Mouse (Mus musculus): ENCODE data around the gene Hhip. TPM values are rescaled to one million over a fixed set of nuclear protein-coding genes. Genes with fewer than 3 reads are reported as not detected.
"Not testable (repeated sequence)": the region's sequence is repeated elsewhere in the genome, so short reads cannot be mapped to it uniquely, and the experiment has no call there.

The Hhip gene
- total and polyA plus RNA-seq, 3 experiments = 0.02 to 0.31 (median 0.03) TPM

- Histone ChIP-seq H3K4me3 (no peak overlapping the region), H3K36me3 (ENCODE audit: control insufficient read depth, insufficient read depth, low read length) (no peaks in the 10 kb centered on the region), H3K79me2 (replicated peaks; ENCODE audit: control insufficient read depth, insufficient read depth, low read length) (no peaks in the 10 kb centered on the region), H3K9ac (ENCODE audit: low read depth, low read length) (no peak overlapping the region), H3K27me3 (ENCODE audit: control insufficient read depth, insufficient read depth, low read length) (no peaks in the 10 kb centered on the region), H3K27ac (no peak overlapping the region), H3K4me1 (ENCODE audit: control insufficient read depth, insufficient read depth, low read length) (no peaks in the 10 kb centered on the region)
- whole genome bisulfite sequencing = 73% methylated on average over 5 of the region's 5 CpGs
- TF ChIP-seq POLR2A (IDR thresholded peaks at IDR 0.05; ENCODE audit: insufficient read depth, low read depth, low read length) (no peak), EP300 (IDR thresholded peaks at IDR 0.05; ENCODE audit: insufficient read depth, low read depth, low read length) (no peak), CTCF (IDR thresholded peaks at IDR 0.05) (no peak)
- intact Hi-C loops (cut with DNase I) = no loop called here
- no peak for DNase-seq
Measured at GRCm38 (mm10) chr8:80004421-80004820, 53.4 kb downstream of the Hhip start.

- no peak for DNase-seq
- intact Hi-C loops (cut with DNase I) = no loop called here
- TF ChIP-seq EP300 (IDR thresholded peaks at IDR 0.05; ENCODE audit: insufficient read depth, low read depth, low read length) = no peak
- Histone ChIP-seq H3K79me2 (replicated peaks; ENCODE audit: control insufficient read depth, insufficient read depth, low read length) (no peaks in the 10 kb centered on the region), H3K9ac (ENCODE audit: low read depth, low read length) (no peak overlapping the region), H3K36me3 (ENCODE audit: control insufficient read depth, insufficient read depth, low read length) (no peaks in the 10 kb centered on the region), H3K27me3 (ENCODE audit: control insufficient read depth, insufficient read depth, low read length) (no peaks in the 10 kb centered on the region), H3K4me3 (no peak overlapping the region), H3K27ac (no peak overlapping the region), H3K4me1 (ENCODE audit: control insufficient read depth, insufficient read depth, low read length) (no peaks in the 10 kb centered on the region)
- 79% methylated on average over 5 of the region's 5 CpGs for WGBS
Measured at GRCm38 (mm10) chr8:80002313-80002712, 55.5 kb downstream of the Hhip start.

- Histone ChIP-seq H3K27ac (no peak overlapping the region), H3K4me1 (ENCODE audit: control insufficient read depth, insufficient read depth, low read length) (no peaks in the 10 kb centered on the region), H3K27me3 (ENCODE audit: control insufficient read depth, insufficient read depth, low read length) (no peaks in the 10 kb centered on the region; the same call in 1 of the 2 replicates), H3K36me3 (ENCODE audit: control insufficient read depth, insufficient read depth, low read length) (no peaks in the 10 kb centered on the region), H3K4me3 (no peak overlapping the region), H3K9ac (ENCODE audit: low read depth, low read length) (no peak overlapping the region), H3K79me2 (replicated peaks; ENCODE audit: control insufficient read depth, insufficient read depth, low read length) (no peaks in the 10 kb centered on the region)
- no peak for DNase-seq
- WGBS = 41% methylated on average over 6 of the region's 6 CpGs
- no peak for TF ChIP-seq CTCF (IDR thresholded peaks at IDR 0.05)
- TF ChIP-seq EP300 (IDR thresholded peaks at IDR 0.05; ENCODE audit: insufficient read depth, low read depth, low read length) = no peak
- TF ChIP-seq POLR2A (IDR thresholded peaks at IDR 0.05; ENCODE audit: insufficient read depth, low read depth, low read length) = no peak
- intact Hi-C loops (cut with DNase I) = no loop called here
Measured at GRCm38 (mm10) chr8:79995075-79995474, 62.7 kb downstream of the Hhip start.

- Histone ChIP-seq H3K4me3 (no peak overlapping the region), H3K36me3 (ENCODE audit: control insufficient read depth, insufficient read depth, low read length) (no peaks in the 10 kb centered on the region), H3K27ac (no peak overlapping the region), H3K9ac (ENCODE audit: low read depth, low read length) (no peak overlapping the region), H3K4me1 (ENCODE audit: control insufficient read depth, insufficient read depth, low read length) (no peaks in the 10 kb centered on the region), H3K27me3 (ENCODE audit: control insufficient read depth, insufficient read depth, low read length) (no peaks in the 10 kb centered on the region; the same call in 1 of the 2 replicates), H3K79me2 (replicated peaks; ENCODE audit: control insufficient read depth, insufficient read depth, low read length) (no peaks in the 10 kb centered on the region)
- 58% methylated on average over 1 of the region's 1 CpGs for WGBS
- TF ChIP-seq CTCF (IDR thresholded peaks at IDR 0.05) (no peak), EP300 (IDR thresholded peaks at IDR 0.05; ENCODE audit: insufficient read depth, low read depth, low read length) (no peak), POLR2A (IDR thresholded peaks at IDR 0.05; ENCODE audit: insufficient read depth, low read depth, low read length) (no peak)
- DNase-seq = no peak
- intact Hi-C loops (cut with DNase I) = no loop called here
Measured at GRCm38 (mm10) chr8:79993507-79993906, 64.3 kb downstream of the Hhip start.

GRCm38 (mm10) chr8:79992121-79992848, 65.5 kb downstream of the Hhip start:
- DNase-seq = no peak
- no peaks in the 10 kb centered on the region for H3K4me1 ChIP-seq (ENCODE audit: control insufficient read depth, insufficient read depth, low read length)
- no peak overlapping the region for H3K27ac ChIP-seq
- H3K9ac ChIP-seq (ENCODE audit: low read depth, low read length) = no peak overlapping the region
- no peaks in the 10 kb centered on the region for H3K36me3 ChIP-seq (ENCODE audit: control insufficient read depth, insufficient read depth, low read length)
- TF ChIP-seq CTCF (IDR thresholded peaks at IDR 0.05) = no peak
- no peak for TF ChIP-seq EP300 (IDR thresholded peaks at IDR 0.05; ENCODE audit: insufficient read depth, low read depth, low read length)
- TF ChIP-seq POLR2A (IDR thresholded peaks at IDR 0.05; ENCODE audit: insufficient read depth, low read depth, low read length) = no peak
- H3K79me2 ChIP-seq (replicated peaks; ENCODE audit: control insufficient read depth, insufficient read depth, low read length) = no peaks in the 10 kb centered on the region
- WGBS = 66% methylated on average over 9 of the region's 9 CpGs
- no peak overlapping the region for H3K4me3 ChIP-seq
- no peaks in the 10 kb centered on the region; the same call in 1 of the 2 replicates for H3K27me3 ChIP-seq (ENCODE audit: control insufficient read depth, insufficient read depth, low read length)
- intact Hi-C loops (cut with DNase I) = no loop called here

- H3K27me3 ChIP-seq (ENCODE audit: control insufficient read depth, insufficient read depth, low read length); H3K36me3 ChIP-seq (ENCODE audit: control insufficient read depth, insufficient read depth, low read length); DNase-seq; H3K4me3 ChIP-seq; H3K9ac ChIP-seq (ENCODE audit: low read depth, low read length); intact Hi-C loops (cut with DNase I); H3K27ac ChIP-seq; H3K79me2 ChIP-seq (replicated peaks; ENCODE audit: control insufficient read depth, insufficient read depth, low read length); H3K4me1 ChIP-seq (ENCODE audit: control insufficient read depth, insufficient read depth, low read length): not testable (repeated sequence)
- WGBS = 91% methylated on average over 1 of the region's 2 CpGs
Measured at GRCm38 (mm10) chr8:79991420-79991819, 66.4 kb downstream of the Hhip start.

Data from heart, adult 2 months (tissue).